Mouse (Mus musculus) lung, adult 2 months (tissue): ENCODE data around the gene Cyp2c70.

Experiments used
- CTCF ChIP-seq: fragments of 200-500 bp; IDR thresholded peaks from 2 replicates; pipeline ENCODE4 v1.5.1; 2011; ENCODE audit warnings: mild to moderate bottlenecking, low read length, control low read depth; ENCODE audit not compliant: insufficient read depth
- POLR2A ChIP-seq: fragments of 200-500 bp; IDR thresholded peaks from 2 replicates; pipeline ENCODE4 v1.6.1; 2011; ENCODE audit warnings: low read depth, mild to moderate bottlenecking, control low read depth, low read length, borderline replicate concordance; ENCODE audit errors: extremely low read depth

- TF ChIP-seq CTCF = no peak
- TF ChIP-seq POLR2A = no peak
These were observed 38.6 kb upstream of the Cyp2c70 start for GRCm38 (mm10) chr19:40225761-40226110.
